Mouse (Mus musculus): ENCODE measurements around the gene 4930578G10Rik. TPM values are rescaled to one million over a fixed set of nuclear protein-coding genes. Genes with fewer than 3 reads are reported as not detected.

Gene 4930578G10Rik
- polyA plus RNA-seq, 1 experiment from 2014 or later: 0.67 TPM

DNA sequence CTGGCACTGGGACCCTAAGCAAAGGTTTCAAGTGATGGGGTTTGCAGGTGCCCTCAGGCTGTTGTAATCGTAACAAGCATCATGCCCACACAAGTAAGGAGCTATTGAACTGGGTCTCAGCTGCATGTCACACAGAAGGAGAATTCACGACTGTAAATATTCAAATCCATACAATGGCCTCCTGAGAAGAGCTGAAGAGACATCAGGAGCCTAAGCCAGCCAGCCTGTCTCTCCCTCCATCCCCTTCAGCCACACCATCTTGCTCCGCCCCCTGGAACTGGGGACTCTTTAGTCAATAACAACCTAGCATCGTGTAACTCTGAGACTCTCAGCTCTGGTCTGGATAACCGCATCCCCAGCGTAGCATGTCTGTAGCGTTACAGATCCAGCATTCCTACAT lies 155.8 kb downstream of the 4930578G10Rik start:
- H3K9me3 ChIP-seq (ENCODE audit: control insufficient read depth, low read length): no peaks in the 10 kb centered on the region
- no peak for ATAC-seq (ENCODE audit: low FRiP score)
- no peak overlapping the region for H3K4me3 ChIP-seq (replicated peaks; ENCODE audit: low read length)
- H3K4me2 ChIP-seq (replicated peaks): no peak overlapping the region
- no peaks in the 10 kb centered on the region for H3K27me3 ChIP-seq (ENCODE audit: control insufficient read depth, insufficient read depth, low read length)
- 61% methylated on average over 7 of the region's 7 CpGs for WGBS
- DNase-seq (ENCODE audit: low spot score): no peak
- H3K27ac ChIP-seq: no peak overlapping the region
- H3K4me1 ChIP-seq (replicated peaks; ENCODE audit: control insufficient read depth, insufficient read depth, low read length): no peaks in the 10 kb centered on the region
- no peaks in the 10 kb centered on the region for H3K36me3 ChIP-seq (replicated peaks; ENCODE audit: control insufficient read depth, insufficient read depth)
- H3K9ac ChIP-seq: no peak overlapping the region

DNA sequence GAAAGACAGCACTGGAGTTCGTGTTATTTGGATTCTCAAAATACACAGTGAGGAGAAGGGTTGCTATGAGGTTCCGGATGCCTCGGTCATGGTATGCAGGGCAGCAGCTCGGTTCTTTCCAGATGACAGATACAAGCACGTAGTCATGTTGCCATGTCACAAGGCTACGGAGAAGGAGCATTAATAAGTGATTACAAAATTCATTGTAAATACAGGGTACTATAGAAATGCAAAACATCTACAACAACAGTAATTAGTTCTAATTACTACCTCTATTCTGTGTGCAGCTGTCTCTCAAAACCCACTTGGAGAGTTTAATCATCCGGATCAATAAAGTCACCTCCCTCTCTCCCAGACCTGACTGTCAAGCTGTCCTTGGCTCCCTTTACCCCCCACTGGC lies 159.8 kb downstream of the 4930578G10Rik start:
- 34% methylated on average over 7 of the region's 7 CpGs for WGBS

More for the DNA sequence above, 159.8 kb downstream of the 4930578G10Rik start:
- Histone ChIP-seq H3K9me3 (ENCODE audit: control insufficient read depth, low read length) (no peaks in the 10 kb centered on the region), H3K27me3 (ENCODE audit: control insufficient read depth, insufficient read depth, low read length) (no peaks in the 10 kb centered on the region), H3K4me1 (replicated peaks; ENCODE audit: control insufficient read depth, insufficient read depth, low read length) (no peaks in the 10 kb centered on the region), H3K9ac (no peak overlapping the region), H3K27ac (no peak overlapping the region), H3K4me3 (replicated peaks; ENCODE audit: low read length) (no peak overlapping the region), H3K4me2 (replicated peaks) (no peak overlapping the region), H3K36me3 (replicated peaks; ENCODE audit: control insufficient read depth, insufficient read depth) (no peaks in the 10 kb centered on the region)
- ATAC-seq (ENCODE audit: low FRiP score) (no peak), DNase-seq (ENCODE audit: low spot score) (no peak)

Other genes starting within 250 kb of the 4930578G10Rik start
- gene Fam205a2, start 207.4 kb upstream of the 4930578G10Rik start, polyA plus RNA-seq (2014; fragmentation: Nextera tagmentation; extraction: Ambion mirVana): 0.17 TPM in 1 of 2 replicates, not detected in the other
- not detected in 2 replicates for gene Gm10591, start 123.3 kb upstream of the 4930578G10Rik start, polyA plus RNA-seq (2014; fragmentation: Nextera tagmentation; extraction: Ambion mirVana)
- gene Gm2564, start 105.8 kb upstream of the 4930578G10Rik start, polyA plus RNA-seq (2014; fragmentation: Nextera tagmentation; extraction: Ambion mirVana): 0.65 TPM in 1 of 2 replicates, not detected in the other
- gene Ccl27b, start 80.3 kb upstream of the 4930578G10Rik start, polyA plus RNA-seq (2014; fragmentation: Nextera tagmentation; extraction: Ambion mirVana): not detected in 2 replicates
- gene Il11ra2, start 73.7 kb upstream of the 4930578G10Rik start, polyA plus RNA-seq (2014; fragmentation: Nextera tagmentation; extraction: Ambion mirVana): not detected in 2 replicates
- gene Ccl19, start 21.0 kb downstream of the 4930578G10Rik start, polyA plus RNA-seq (2014; fragmentation: Nextera tagmentation; extraction: Ambion mirVana): not detected in 2 replicates
- gene Ccl21a, start 38.4 kb downstream of the 4930578G10Rik start, polyA plus RNA-seq (2014; fragmentation: Nextera tagmentation; extraction: Ambion mirVana): 1.4 and 1.7 TPM in 2 replicates
- gene Fam205a1, start 118.3 kb downstream of the 4930578G10Rik start, polyA plus RNA-seq (2014; fragmentation: Nextera tagmentation; extraction: Ambion mirVana): 0.10 and 0.12 TPM in 2 replicates
- 0.62 and 0.73 TPM in 2 replicates for gene Gm12394, start 121.2 kb downstream of the 4930578G10Rik start, polyA plus RNA-seq (2014; fragmentation: Nextera tagmentation; extraction: Ambion mirVana)
- 1.5 and 2.4 TPM in 2 replicates for gene Fam205c, start 138.7 kb downstream of the 4930578G10Rik start, polyA plus RNA-seq (2014; fragmentation: Nextera tagmentation; extraction: Ambion mirVana)
- 43.5 and 47.8 TPM in 2 replicates for gene Phf24, start 181.1 kb downstream of the 4930578G10Rik start, polyA plus RNA-seq (2014; fragmentation: Nextera tagmentation; extraction: Ambion mirVana)
- 38.5 and 42.0 TPM in 2 replicates for gene Dnajb5, start 214.3 kb downstream of the 4930578G10Rik start, polyA plus RNA-seq (2014; fragmentation: Nextera tagmentation; extraction: Ambion mirVana)
- gene 1700022I11Rik, start 234.1 kb downstream of the 4930578G10Rik start, polyA plus RNA-seq (2014; fragmentation: Nextera tagmentation; extraction: Ambion mirVana): 0.63 and 0.71 TPM in 2 replicates